16 mouse cellular contexts compared by ENCODE assay signal in the genomic region with DNA sequence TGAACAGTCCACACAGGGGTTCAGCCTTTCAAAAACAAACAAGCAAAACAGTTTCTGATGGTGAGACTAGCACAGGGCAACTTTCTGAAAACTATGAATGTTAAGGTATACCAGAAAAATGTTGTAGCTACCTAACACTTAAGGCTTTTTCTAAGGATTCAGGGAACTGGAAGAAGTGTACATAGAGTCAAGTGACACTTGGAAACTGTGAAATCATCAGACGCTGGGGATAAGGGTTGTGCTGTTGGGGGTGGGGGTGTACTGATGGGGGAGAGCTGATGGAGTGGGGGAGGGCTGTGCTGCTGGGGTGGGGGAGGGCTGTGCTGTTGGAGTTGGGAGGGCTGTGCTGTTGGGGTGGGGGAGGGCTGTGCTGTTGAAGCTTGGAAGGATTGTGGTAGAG.
"Had no signal": no experiment of that assay in that cellular context is flagged by ENCODE, and none has a peak within 500 bp of the region (broad histone marks: within the 10 kb centered on the region; RNA-seq: fewer than 3 reads in every experiment).

No protein-coding gene starts in this region.

- H3K4me2 ChIP-seq: limb, embryonic 12.5 days; liver, embryonic 13.5 days; midbrain, embryonic 12.5 days; neural tube, embryonic 13.5 days had no signal

- DNase-seq: kidney, adult 8-10 months; kidney, postnatal 25 days; layer of hippocampus, adult 9-11 months; layer of hippocampus, postnatal 36 days; liver, embryonic 13.5 days; lung, adult 18-20 months; retina, postnatal 1 day; right cerebral cortex, postnatal 4 days; spleen, adult 18-20 months; thymus, adult 2 months; thymus, postnatal 25 days had no signal

- ATAC-seq: intestine, postnatal 0 days; midbrain, embryonic 16.5 days had no signal

- H3K9ac ChIP-seq: limb, embryonic 12.5 days; liver, embryonic 13.5 days; midbrain, embryonic 12.5 days; neural tube, embryonic 13.5 days had no signal

- H3K27ac ChIP-seq: limb, embryonic 12.5 days; liver, embryonic 13.5 days; midbrain, embryonic 12.5 days; neural tube, embryonic 13.5 days had no signal

- H3K4me3 ChIP-seq: limb, embryonic 12.5 days; liver, embryonic 13.5 days; midbrain, embryonic 12.5 days; neural tube, embryonic 13.5 days had no signal

- H3K36me3 ChIP-seq: limb, embryonic 12.5 days; liver, embryonic 13.5 days; midbrain, embryonic 12.5 days; neural tube, embryonic 13.5 days had no signal

- H3K27me3 ChIP-seq: limb, embryonic 12.5 days; liver, embryonic 13.5 days; midbrain, embryonic 12.5 days; neural tube, embryonic 13.5 days had no signal

- H3K9me3 ChIP-seq: limb, embryonic 12.5 days; liver, embryonic 13.5 days; midbrain, embryonic 12.5 days; neural tube, embryonic 13.5 days had no signal
